Mouse (Mus musculus): ENCODE measurements around the gene A530084C06Rik.

DNA sequence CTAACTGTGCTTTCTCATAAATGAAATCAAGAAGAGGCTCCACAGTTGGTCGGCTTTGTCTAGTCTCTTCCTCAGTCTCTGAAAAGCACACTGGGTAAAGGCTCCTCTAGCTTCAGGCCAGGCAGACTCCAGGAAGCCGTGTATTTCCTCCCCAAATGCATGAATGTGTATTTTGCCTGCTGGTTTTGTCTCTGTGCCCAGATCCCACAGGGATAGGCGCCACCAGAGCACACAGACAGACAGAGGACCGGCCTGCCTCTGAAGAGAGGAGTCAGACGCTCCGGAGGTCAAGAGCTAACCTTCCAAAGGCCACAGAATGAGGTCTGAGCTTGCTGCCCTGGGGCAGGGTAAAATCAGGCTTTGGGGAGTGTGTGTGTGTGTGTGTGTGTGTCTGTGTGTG, 18.4 kb upstream of the A530084C06Rik start:
- no peak for TF ChIP-seq POLR2A (IDR thresholded peaks at IDR 0.05; ENCODE audit: borderline replicate concordance, extremely low read depth, insufficient read depth, insufficient read length, poor library complexity, severe bottlenecking)
- TF ChIP-seq CTCF (IDR thresholded peaks at IDR 0.05; ENCODE audit: borderline replicate concordance, extremely low read depth, insufficient read depth, insufficient read length): no peak
